Mouse (Mus musculus): ENCODE data around the gene Sgsm2.

DNA sequence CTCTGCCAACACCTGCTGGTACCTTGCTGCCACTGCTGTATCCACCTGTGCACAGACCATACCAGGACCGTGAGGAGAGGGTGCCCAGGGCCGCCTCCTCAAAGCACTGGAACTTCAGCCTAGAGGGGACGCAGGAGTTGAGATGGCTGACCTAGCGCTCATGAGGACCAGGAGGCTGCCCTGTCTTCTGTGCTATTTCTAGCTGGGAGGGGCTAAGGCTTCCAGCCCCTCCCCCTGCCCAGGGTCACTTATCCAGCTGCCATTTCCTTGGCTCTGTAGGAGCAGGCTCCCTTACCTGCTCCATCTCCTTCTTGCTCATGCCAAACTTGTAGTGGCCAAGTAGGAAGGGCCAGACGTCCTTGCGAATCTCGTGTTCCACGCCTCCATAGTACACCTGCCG is 39.1 kb downstream of the Sgsm2 start:
- TF ChIP-seq CTCF (conservative IDR thresholded peaks at IDR 0.05; ENCODE audit: low read length): no peak
- no peak for TF ChIP-seq POU5F1 (IDR thresholded peaks at IDR 0.05; ENCODE audit: borderline replicate concordance, low read length)
